Mouse (Mus musculus): ENCODE measurements around the gene Gm5065.

Gene Gm5065

DNA sequence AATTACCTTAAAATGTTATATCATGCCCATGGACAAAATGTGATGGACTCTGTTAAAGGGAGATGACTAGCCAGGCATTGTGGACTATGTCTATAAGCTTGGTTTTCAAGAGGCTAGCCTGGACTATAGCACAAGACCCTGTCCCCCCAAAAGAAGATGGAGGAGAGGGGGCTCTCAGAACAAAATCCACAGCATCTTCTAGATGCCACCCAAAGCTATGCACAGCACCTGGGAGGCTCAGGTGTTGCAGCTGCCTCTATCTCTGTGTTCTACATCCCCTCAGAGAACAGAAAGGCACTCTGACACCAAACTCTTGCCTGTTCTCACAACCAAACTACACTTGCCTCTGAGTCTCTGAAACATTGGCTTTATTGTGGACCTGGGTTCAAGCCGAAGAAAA, at the start of gene Gm5065:
Gene Gm5065 (plus strand): TSS at position 301 of the 400 bp plus-strand sequence.
- DNase-seq (ENCODE audit: low read depth, low spot score), result no peak

DNA sequence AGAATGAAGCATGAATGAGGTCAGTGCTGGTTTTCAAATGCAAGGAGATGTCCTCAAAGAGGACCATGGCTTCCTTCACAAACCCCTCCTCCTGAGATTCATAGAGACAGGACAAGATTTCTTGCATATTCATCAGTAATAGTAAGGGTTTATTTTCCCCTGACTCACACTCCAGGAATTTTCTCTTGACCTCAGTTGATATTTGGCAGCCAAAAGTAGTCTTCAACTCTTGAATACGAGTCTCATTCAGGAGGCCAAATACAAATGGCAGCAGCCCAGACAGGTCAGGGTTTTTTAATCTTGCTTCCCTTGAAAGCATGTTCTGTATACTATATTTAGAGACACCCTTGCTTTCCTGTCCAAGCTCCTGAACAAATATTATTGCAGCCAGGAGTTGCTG, 22.8 kb upstream of the Gm5065 start:
- no peak for DNase-seq (ENCODE audit: low read depth, low spot score)

DNA sequence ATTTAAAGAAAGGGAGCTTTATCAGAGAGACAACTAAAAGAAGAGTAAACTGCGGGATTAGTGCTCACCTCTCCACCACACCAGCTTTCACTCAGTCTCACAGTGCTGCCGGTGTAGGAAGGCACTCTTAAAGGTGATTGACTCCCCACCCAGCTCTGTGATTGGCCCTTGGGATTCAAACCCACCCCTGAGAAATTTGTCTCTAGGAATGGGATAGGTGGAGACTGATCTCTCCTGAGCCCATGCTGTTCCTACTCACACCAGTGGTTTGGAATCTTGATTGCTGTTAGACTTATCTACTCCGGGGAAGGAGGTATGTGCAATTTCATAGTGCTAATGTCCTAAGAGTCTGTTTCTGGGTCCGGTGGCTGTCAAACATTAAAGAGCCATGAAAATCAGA, 598 bp downstream of the Gm5065 start, which contains the start of gene Nlrp2:
Gene Nlrp2 (minus strand): TSS at position 101 of the 400 bp plus-strand sequence.
- no peak for DNase-seq (ENCODE audit: low read depth, low spot score)

DNA sequence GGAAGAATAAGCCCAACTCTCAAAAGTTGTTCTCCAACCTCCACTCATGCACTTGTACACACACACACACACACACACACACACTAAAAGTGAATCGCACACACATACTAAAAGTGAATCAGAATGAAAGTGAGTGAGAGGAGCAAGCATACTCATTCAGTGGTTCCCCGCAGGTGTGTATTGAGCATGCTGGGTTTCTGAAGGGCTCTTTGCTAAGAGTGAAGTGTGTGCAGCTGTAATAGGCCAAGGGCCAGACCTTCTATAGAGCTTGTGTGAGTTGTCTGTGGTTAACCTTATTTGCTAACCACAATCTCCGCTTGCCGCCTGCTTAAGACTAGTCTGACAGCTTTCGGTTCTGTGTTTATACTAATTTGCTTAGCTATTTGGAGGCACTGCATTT, 13.3 kb downstream of the Gm5065 start:
- no peak for DNase-seq (ENCODE audit: low read depth, low spot score)

DNA sequence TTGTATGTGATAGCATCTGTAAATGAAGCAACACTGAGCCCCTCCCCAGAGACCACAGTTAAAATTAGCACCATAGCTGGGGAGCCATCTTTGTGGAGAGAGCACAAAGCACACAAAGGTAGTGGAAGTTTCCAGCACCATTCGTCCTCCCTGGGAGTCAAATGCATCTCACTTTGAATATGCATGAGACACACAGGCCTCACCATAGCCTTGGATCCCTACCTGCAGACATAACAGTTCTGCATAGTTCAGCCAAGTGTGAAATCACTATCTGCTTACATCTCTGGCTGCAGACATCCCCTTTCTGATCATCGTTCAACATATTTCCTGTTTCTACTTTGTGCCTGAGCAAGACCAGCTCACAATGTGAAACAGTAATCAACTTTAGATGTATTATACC, 16.4 kb downstream of the Gm5065 start:
- DNase-seq (ENCODE audit: low read depth, low spot score), result no peak

DNA sequence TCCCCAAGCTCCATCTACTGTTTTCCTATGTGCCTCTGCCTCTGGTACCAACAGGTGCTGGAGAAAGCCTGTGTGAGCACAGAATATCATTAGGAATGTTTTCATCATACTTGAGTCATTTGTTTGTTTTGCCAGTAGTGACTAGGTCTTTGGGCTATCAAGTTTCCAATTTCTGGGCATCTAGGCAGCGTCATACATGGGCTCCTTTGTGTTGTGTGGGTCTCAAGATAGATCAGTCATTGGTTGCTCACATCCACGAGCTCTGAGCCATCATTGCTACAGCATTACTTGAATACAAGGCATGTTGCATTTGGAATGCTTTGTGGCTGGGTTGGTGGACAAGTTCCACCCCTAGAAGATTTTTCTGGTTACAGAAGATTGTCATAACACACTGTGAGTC, 55.9 kb downstream of the Gm5065 start:
- DNase-seq (ENCODE audit: low read depth, low spot score), result no peak
